Mouse (Mus musculus) forebrain, postnatal 0 days (tissue): Measurements from ENCODE around the gene Elf2. TPM values are rescaled to one million over a fixed set of nuclear protein-coding genes. Genes with fewer than 3 reads are reported as not detected.

Source experiments
- ATAC-seq: fragments of 200-750 bp; cut with Nextera tagmentation; 2 replicates; pipeline ENCODE4 v1.8.0; 2017; ENCODE audit warnings: mild to moderate bottlenecking, moderate library complexity
- DNase-seq: peaks from one replicate; pipeline ENCODE4 v3.0.0-alpha.2; 2015
- H3K27ac ChIP-seq: fragments of 300-500 bp; sonication (generic); 2 replicates; pipeline ENCODE4 v1.5.1; 2014; ENCODE audit warnings: low read depth, mild to moderate bottlenecking, antibody characterized with exemption, low read length, moderate library complexity, mixed read lengths
- H3K27me3 ChIP-seq: fragments of 300-500 bp; sonication (generic); 2 replicates; pipeline ENCODE4 v1.6.1; 2014; ENCODE audit warnings: mild to moderate bottlenecking, low read length, mixed read lengths; ENCODE audit not compliant: insufficient read depth
- H3K36me3 ChIP-seq: fragments of 300-500 bp; sonication (generic); 2 replicates; pipeline ENCODE4 v1.6.1; 2014; ENCODE audit warnings: mild to moderate bottlenecking, moderate library complexity; ENCODE audit not compliant: insufficient read depth
- H3K4me1 ChIP-seq: fragments of 300-500 bp; sonication (generic); 2 replicates; pipeline ENCODE4 v1.6.1; 2014; ENCODE audit warnings: antibody characterized with exemption; ENCODE audit not compliant: insufficient read depth
- H3K4me2 ChIP-seq: fragments of 300-500 bp; sonication (generic); 2 replicates; pipeline ENCODE4 v1.6.1; 2014; ENCODE audit warnings: low read depth, mild to moderate bottlenecking, moderate library complexity
- H3K4me3 ChIP-seq: fragments of 300-500 bp; sonication (generic); 2 replicates; pipeline ENCODE4 v1.5.1; 2014; ENCODE audit warnings: low read depth, low read length, mixed read lengths
- H3K9ac ChIP-seq: fragments of 300-500 bp; sonication (generic); 2 replicates; pipeline ENCODE4 v1.6.1; 2014; ENCODE audit warnings: mild to moderate bottlenecking
- H3K9me3 ChIP-seq: fragments of 300-500 bp; sonication (generic); 2 replicates; pipeline ENCODE4 v1.6.1; 2016; ENCODE audit warnings: low read length
- CTCF ChIP-seq: sonication (generic); IDR thresholded peaks from 2 replicates; pipeline ENCODE4 v1.5.1; 2016; ENCODE audit warnings: antibody characterized with exemption, control low read depth, low read depth
- WGBS: fragments of 180-500 bp; shearing (Covaris S2); extraction: QIAGEN DNeasy Blood & Tissue Kit; methylation state at CpG from one replicate; pipeline ENCODE4 v1.1.7; 2014; 5-methylcytosine and 5-hydroxymethylcytosine counted together
- polyA plus RNA-seq: library from polyadenylated mRNA; unstranded; fragments of >200 nt; fragmentation: Nextera tagmentation; extraction: Ambion mirVana; gene quantifications from 2 replicates; pipeline ENCODE4 v1.2.1, GENCODE M21; 2015
- total RNA-seq: library from RNA; depleted of rRNA; stranded (reverse); fragments of >200 nt; gene quantifications from 2 replicates; pipeline ENCODE4 v1.2.3, GENCODE M21; 2014

Elf2 gene
- total and polyA plus RNA-seq, 2 experiments from 2014 or later = 26.4 to 83.9 TPM

DNA sequence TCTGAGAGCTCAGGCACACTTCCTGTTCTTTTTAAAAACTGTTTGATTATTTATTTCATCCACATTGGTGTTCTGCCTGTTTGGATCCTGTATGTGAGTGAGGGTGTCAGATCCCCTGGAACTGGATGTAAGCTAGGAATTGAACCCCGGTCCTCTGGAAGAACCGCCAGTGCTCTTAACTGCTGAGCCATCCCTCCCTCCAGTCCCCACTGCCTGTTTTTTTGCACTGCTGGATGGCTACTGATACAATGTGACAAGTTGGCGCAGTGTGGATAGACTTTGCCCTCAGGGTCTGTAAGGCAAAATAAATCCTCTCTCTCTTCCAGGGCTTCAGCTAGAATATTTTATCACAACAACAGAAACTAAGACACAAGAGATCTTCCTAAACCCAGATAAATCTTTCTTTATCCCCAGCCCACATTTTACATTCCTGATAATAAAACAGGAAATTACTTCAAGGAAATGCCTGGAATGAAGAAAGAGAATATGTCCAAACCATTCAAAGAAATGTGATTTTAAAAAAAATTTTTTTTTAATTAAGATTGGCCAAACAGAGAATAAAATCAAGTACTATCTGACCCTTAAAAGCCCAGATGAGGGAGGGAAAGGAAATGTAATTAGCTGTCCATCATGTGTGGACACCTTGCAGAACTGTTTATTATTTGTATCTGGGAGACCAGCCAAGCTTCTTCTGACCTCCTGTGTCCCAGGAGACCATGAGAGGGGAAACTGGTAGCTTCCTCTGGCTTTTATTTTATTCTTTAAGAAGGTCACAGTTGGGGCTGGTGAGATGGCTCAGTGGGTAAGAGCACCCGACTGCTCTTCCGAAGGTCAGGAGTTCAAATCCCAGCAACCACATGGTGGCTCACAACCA, 39.6 kb upstream of the Elf2 start:
- Histone ChIP-seq H3K9ac (no peak overlapping the region), H3K36me3 (no peaks in the 10 kb centered on the region), H3K4me3 (no peak overlapping the region), H3K27me3 (no peaks in the 10 kb centered on the region), H3K9me3 (no peaks in the 10 kb centered on the region), H3K4me1 (no peaks in the 10 kb centered on the region), H3K27ac (no peak overlapping the region), H3K4me2 (no peak overlapping the region)
- no peak for ATAC-seq
- WGBS = 86% methylated on average over 5 of the region's 5 CpGs
- no peak for TF ChIP-seq CTCF
- DNase-seq = no peak

DNA sequence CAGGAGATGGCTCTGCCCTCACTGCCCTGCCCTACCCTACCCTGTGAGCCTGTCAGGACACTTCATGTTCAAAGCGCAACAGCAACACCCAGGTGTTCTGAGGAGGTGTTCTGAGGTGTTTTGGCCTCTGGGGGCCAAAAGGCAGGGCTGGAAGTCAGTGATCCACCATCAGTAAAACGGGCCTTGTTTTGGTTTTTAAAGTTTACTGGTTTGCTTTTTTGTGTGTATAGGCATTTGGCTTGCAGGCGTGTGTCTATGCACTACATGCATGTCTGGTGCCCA, 38.1 kb upstream of the Elf2 start:
- 95% methylated on average over 3 of the region's 3 CpGs for WGBS
- Histone ChIP-seq H3K27me3 (no peaks in the 10 kb centered on the region), H3K36me3 (no peaks in the 10 kb centered on the region), H3K4me3 (no peak overlapping the region), H3K4me2 (no peak overlapping the region), H3K9me3 (no peaks in the 10 kb centered on the region), H3K4me1 (no peaks in the 10 kb centered on the region), H3K27ac (no peak overlapping the region), H3K9ac (no peak overlapping the region)
- no peak for TF ChIP-seq CTCF
- DNase-seq (no peak), ATAC-seq (no peak)

DNA sequence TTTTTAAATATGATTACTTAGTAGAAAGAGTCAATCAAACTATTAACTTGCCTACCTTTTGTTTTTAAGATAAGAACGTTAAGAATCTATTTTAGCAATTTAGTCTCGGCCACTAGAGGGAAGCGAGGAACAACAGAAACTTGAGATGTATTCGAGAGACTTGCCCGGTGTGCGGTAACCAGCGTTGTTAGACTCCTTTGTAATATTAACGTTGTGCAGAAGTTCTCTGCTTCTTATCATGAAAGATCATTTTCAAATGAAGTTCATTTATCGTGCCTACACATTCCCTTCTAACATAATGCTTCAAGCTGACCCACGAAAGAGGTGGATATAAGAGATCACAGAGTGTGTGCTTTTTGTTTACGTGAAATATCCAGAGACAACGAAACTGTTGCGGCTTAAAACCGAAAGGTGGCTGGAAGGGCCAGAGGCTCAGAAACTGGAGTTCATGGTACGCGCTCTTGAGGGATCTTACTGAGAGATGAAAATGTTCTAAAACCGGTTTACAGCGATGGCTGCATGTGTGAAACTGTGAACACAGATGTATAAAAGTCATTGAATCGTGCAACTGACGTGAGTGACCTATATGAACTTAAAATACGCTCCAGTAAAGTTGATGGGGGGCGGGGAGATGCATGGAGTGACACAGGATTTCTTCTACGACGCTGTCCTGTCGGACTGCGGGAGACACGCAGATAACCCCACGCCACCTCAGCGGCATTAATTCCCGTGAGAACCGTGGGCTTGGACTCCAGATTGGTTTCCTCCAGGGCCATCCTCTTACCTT, 37.6 kb upstream of the Elf2 start:
- ATAC-seq (peak; percentile 59; the same call in 1 of the 2 replicates), DNase-seq (peak; percentile 47)
- peak overlapping the region; percentile 27 for H3K4me2 ChIP-seq
- H3K4me1 ChIP-seq = no peaks in the 10 kb centered on the region
- TF ChIP-seq CTCF = peak; percentile 61
- no peak overlapping the region for H3K27ac ChIP-seq
- H3K27me3 ChIP-seq = no peaks in the 10 kb centered on the region
- H3K4me3 ChIP-seq = no peak overlapping the region
- H3K36me3 ChIP-seq = no peaks in the 10 kb centered on the region
- no peaks in the 10 kb centered on the region for H3K9me3 ChIP-seq
- no peak overlapping the region for H3K9ac ChIP-seq
- WGBS = 48% methylated on average over 31 of the region's 31 CpGs

DNA sequence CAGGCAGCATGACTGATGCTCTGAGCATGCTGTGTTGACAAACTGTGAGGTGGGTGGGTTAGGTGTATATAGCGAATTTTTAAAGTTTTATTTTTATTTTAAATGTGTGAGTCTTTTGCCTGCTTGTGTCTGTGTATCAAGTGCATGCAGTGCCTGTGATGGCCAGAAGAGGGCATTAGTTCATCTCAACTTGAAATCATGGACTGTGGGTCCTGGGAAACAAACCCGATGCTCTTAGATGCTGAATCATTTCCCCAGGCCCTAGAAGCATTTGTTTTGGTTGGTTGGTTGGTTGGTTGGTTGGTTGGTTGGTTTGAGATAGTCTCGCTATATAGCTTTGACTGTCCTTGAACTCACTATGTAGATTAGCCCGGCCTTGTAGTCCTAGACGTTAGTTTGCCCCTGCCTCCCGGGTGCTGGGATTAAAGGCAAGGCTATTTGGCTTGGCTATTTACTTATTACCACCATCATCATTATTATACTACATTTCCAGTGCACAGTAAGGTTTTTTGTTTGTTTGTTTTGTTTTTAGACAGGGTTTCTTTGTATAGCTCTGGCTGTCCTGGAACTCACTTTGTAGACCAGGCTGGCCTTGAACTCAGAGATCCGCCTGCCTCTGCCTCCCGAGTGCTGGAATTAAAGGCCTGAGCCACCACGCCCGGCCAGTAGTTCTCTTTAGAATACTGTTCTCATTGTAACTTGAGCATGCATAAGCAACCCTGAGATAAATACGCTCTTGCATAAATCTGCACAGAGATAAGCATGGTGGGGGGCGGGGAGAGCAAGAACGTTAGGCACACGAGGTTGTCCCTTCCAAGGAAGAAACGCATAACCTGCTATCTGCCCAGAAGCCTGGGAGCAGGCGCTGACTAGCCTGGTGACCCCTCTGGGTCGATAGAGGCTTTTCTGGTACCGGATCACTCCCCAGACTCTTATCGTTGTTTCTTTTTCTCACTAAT, 35.1 kb upstream of the Elf2 start:
- Histone ChIP-seq H3K4me3 (no peak overlapping the region), H3K4me1 (no peaks in the 10 kb centered on the region), H3K4me2 (no peak overlapping the region), H3K27ac (no peak overlapping the region), H3K9ac (no peak overlapping the region), H3K27me3 (no peaks in the 10 kb centered on the region), H3K36me3 (no peaks in the 10 kb centered on the region), H3K9me3 (no peaks in the 10 kb centered on the region)
- DNase-seq = peak; percentile 17
- 86% methylated on average over 19 of the region's 19 CpGs for WGBS
- peak; percentile 67 for TF ChIP-seq CTCF
- ATAC-seq = no peak

DNA sequence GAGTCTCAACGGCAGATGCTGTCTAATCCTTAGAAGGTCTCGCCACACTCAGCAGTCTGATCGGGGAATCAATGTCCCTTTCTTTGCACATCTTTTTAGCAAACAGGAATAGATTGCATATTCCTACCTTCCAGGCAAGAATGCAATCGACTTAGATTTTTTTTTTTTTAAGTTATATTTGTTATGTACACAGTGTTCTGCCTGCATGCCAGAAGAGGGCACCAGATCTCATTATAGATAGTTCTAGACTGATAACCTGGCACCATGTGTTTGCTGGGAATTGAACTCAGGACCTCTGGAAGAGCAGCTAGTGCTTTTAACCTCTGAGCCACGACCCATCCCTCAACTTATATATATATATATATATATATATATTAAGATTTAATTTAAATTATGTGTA, 33.1 kb upstream of the Elf2 start:
- no peak overlapping the region for H3K4me2 ChIP-seq
- no peaks in the 10 kb centered on the region for H3K4me1 ChIP-seq
- TF ChIP-seq CTCF = peak; percentile 36
- H3K27me3 ChIP-seq = no peaks in the 10 kb centered on the region
- no peak overlapping the region for H3K27ac ChIP-seq
- WGBS = 81% methylated on average over 5 of the region's 5 CpGs
- no peak for ATAC-seq
- H3K4me3 ChIP-seq = no peak overlapping the region
- H3K36me3 ChIP-seq = no peaks in the 10 kb centered on the region
- DNase-seq = no peak
- no peaks in the 10 kb centered on the region for H3K9me3 ChIP-seq
- no peak overlapping the region for H3K9ac ChIP-seq

DNA sequence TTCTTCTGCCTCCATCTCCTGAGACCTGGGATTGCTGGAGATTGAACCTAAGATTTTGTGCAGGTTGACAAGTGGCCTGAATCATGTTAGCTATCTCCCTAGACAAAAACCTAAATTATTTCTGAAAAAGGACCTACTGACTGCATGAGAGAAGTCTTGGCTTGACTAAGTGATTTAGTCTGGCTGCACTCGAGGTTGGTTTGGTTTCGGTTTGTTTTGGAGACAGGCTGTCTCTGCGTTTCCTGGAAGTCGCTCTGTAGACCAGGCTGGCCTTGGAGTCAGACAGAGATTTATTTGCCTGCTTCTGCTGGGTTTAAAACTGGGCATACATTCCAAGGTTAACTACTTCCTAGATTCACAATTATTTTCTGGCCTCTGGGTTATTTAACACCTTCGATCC, 32.4 kb upstream of the Elf2 start:
- Histone ChIP-seq H3K4me1 (no peaks in the 10 kb centered on the region), H3K9me3 (no peaks in the 10 kb centered on the region), H3K4me2 (no peak overlapping the region), H3K27ac (no peak overlapping the region), H3K27me3 (no peaks in the 10 kb centered on the region), H3K4me3 (no peak overlapping the region), H3K9ac (no peak overlapping the region), H3K36me3 (no peaks in the 10 kb centered on the region)
- WGBS = 79% methylated on average over 5 of the region's 5 CpGs
- TF ChIP-seq CTCF = no peak
- no peak for ATAC-seq
- no peak for DNase-seq
